Mouse (Mus musculus) kidney, postnatal 25 days (tissue): ENCODE data around the gene Gm45713.
"Not testable (repeated sequence)": the region's sequence is repeated elsewhere in the genome, so short reads cannot be mapped to it uniquely, and the experiment has no call there.

ENCODE experiments used
- DNase-seq, 2 experiments: peaks; one replicate each; pipeline ENCODE4 v3.0.0; 2021; ENCODE audit warnings: mixed read lengths in 2 of 2

Gene Gm45713

GRCm38 (mm10) chr7:45139904-45140723, 4.1 kb upstream of the Gm45713 start:
- DNase-seq, result no peak

- DNase-seq, result no peak
These were observed 2.4 kb upstream of the Gm45713 start for GRCm38 (mm10) chr7:45138403-45138802.

GRCm38 (mm10) chr7:45137171-45138006, 1.4 kb upstream of the Gm45713 start:
- no peak for DNase-seq

GRCm38 (mm10) chr7:45135370-45135769, 661 bp downstream of the Gm45713 start:
- no peak for DNase-seq

- DNase-seq, result peak; percentile 45 to 61
These were observed 1.4 kb downstream of the Gm45713 start for GRCm38 (mm10) chr7:45134544-45135026.

- DNase-seq, result no peak
These were observed 2.4 kb downstream of the Gm45713 start for GRCm38 (mm10) chr7:45133446-45134159.

GRCm38 (mm10) chr7:45131850-45132249, 4.2 kb downstream of the Gm45713 start:
- no peak for DNase-seq

GRCm38 (mm10) chr7:45129776-45130512, 6.1 kb downstream of the Gm45713 start:
- no peak for DNase-seq

- peak; percentile 69 to 77 for DNase-seq
These were observed 6.7 kb downstream of the Gm45713 start for GRCm38 (mm10) chr7:45129318-45129717.

- peak; percentile 98 to 99 for DNase-seq
These were observed 7.3 kb downstream of the Gm45713 start, which contains the start of gene Rpl13a for GRCm38 (mm10) chr7:45128624-45129246. TSS of gene Rpl13a (minus strand) at chr7:45128761.

GRCm38 (mm10) chr7:45127700-45128224, 8.3 kb downstream of the Gm45713 start:
- no peak for DNase-seq

GRCm38 (mm10) chr7:45126844-45127699, 9.0 kb downstream of the Gm45713 start:
- DNase-seq, result no peak

GRCm38 (mm10) chr7:45126147-45126843, 9.7 kb downstream of the Gm45713 start:
- no peak for DNase-seq

- not testable (repeated sequence) for DNase-seq
These were observed 10.4 kb downstream of the Gm45713 start for GRCm38 (mm10) chr7:45125649-45126048.

GRCm38 (mm10) chr7:45125144-45125600, 10.9 kb downstream of the Gm45713 start:
- no peak for DNase-seq

- DNase-seq, result peak; percentile 99 to 100
These were observed 11.5 kb downstream of the Gm45713 start, which contains the start of gene Rps11 for GRCm38 (mm10) chr7:45124224-45125143. TSS of gene Rps11 (minus strand) at chr7:45124439.

- peak in 1 of 2 experiments; percentile 46 for DNase-seq
These were observed 12.9 kb downstream of the Gm45713 start for GRCm38 (mm10) chr7:45123186-45123570.

GRCm38 (mm10) chr7:45122561-45123185, 13.4 kb downstream of the Gm45713 start:
- no peak for DNase-seq
